Mouse (Mus musculus): Measurements from ENCODE around the gene Bmpr1a. TPM values are rescaled to one million over a fixed set of nuclear protein-coding genes. Genes with fewer than 3 reads are reported as not detected.

Gene Bmpr1a
- polyA plus RNA-seq, 1 experiment from 2014 or later = 25.9 TPM

Other genes starting within 250 kb of the Bmpr1a start
- 6.5 and 8.1 TPM in 2 replicates for gene Shld2, start 192.8 kb downstream of the Bmpr1a start, polyA plus RNA-seq (2014; fragmentation: Nextera tagmentation; extraction: Ambion mirVana)
- gene Glud1, start 192.6 kb downstream of the Bmpr1a start, polyA plus RNA-seq (2014; fragmentation: Nextera tagmentation; extraction: Ambion mirVana) = 95.7 and 109 TPM in 2 replicates
- gene Fam25c, start 147.9 kb downstream of the Bmpr1a start, polyA plus RNA-seq (2014; fragmentation: Nextera tagmentation; extraction: Ambion mirVana) = not detected in 2 replicates
- 55.8 and 59.8 TPM in 2 replicates for gene Sncg, start 128.6 kb downstream of the Bmpr1a start, polyA plus RNA-seq (2014; fragmentation: Nextera tagmentation; extraction: Ambion mirVana)
- 1.8 and 4.2 TPM in 2 replicates for gene Mmrn2, start 127.9 kb downstream of the Bmpr1a start, polyA plus RNA-seq (2014; fragmentation: Nextera tagmentation; extraction: Ambion mirVana)
- gene 9230112D13Rik, start 19.5 kb upstream of the Bmpr1a start, polyA plus RNA-seq (2014; fragmentation: Nextera tagmentation; extraction: Ambion mirVana) = not detected in 2 replicates
- 0.50 and 0.76 TPM in 2 replicates for gene Ldb3, start 85.3 kb upstream of the Bmpr1a start, polyA plus RNA-seq (2014; fragmentation: Nextera tagmentation; extraction: Ambion mirVana)
- not detected in 2 replicates for gene Opn4, start 96.8 kb upstream of the Bmpr1a start, polyA plus RNA-seq (2014; fragmentation: Nextera tagmentation; extraction: Ambion mirVana)
- gene Wapl, start 170.6 kb upstream of the Bmpr1a start, polyA plus RNA-seq (2014; fragmentation: Nextera tagmentation; extraction: Ambion mirVana) = 17.3 and 22.7 TPM in 2 replicates